ENCODE assay signal across 12 mouse cellular contexts in the genomic region with DNA sequence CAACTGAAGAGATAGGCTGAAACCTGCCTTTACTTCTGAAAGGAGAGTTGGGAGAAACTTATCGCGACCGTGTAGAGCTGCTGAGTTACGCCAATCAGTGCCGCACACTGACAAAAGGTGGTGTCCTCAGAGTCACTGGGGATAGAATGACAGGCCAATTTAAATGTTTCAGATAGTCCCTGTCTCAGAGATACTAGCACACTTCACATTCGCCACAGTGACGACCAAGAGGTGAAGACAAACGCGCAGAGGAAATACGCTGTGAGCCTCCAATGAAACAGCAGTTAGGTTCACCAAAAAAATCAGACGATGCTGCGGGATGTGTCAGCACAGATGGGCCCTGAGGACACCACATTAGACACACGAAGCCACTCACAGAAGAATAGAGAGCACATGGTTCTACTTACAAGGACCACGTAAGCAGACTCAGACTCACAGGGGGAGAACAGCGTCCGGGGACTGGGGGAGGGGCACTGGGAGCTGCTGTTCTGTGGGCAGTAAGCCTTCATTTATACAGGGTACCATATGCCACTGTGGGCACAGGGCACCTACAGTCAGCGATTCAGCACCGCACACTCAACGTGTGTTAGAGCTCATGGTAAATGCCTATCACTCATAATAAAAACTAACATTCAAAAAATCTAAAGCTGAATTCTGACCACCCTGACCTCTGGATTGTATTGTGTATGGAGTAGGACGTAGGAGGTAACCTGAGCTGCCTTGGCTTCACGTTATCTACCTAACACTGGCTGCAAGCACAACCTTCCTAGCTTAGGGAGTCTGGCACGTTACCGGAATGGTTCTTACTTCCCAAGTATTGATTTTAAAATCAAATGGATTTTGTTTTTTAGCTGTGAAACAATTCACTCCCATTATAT.
DNase-seq lines count a peak whose midpoint lies in the region; ATAC-seq lines count a peak whose summit lies in the region.
"Had no signal": no experiment of that assay in that cellular context is flagged by ENCODE, and none has a peak within 500 bp of the region (broad histone marks: within the 10 kb centered on the region; RNA-seq: fewer than 3 reads in every experiment).

No protein-coding gene starts in this region.

- intact Hi-C loops in heart, postnatal 36 days (cut with DNase I), result no loop called here

- 42% methylated on average over 23 of the region's 23 CpGs for WGBS in heart, embryonic 12.5 days
- 41% methylated on average over 23 of the region's 23 CpGs for WGBS in embryonic facial prominence, embryonic 11.5 days
- WGBS in hindbrain, embryonic 15.5 days, result 52% methylated on average over 23 of the region's 23 CpGs

- no peak overlapping the region for H3K4me3 ChIP-seq in heart, embryonic 12.5 days
- no peak overlapping the region for H3K4me3 ChIP-seq in embryonic facial prominence, embryonic 11.5 days (ENCODE audit: low read depth, low read length)
- no peak overlapping the region for H3K4me3 ChIP-seq in hindbrain, embryonic 15.5 days
- H3K4me3 ChIP-seq: lung, embryonic 15.5 days had no signal

- H3K4me2 ChIP-seq in heart, embryonic 12.5 days, result peak overlapping the region; percentile 58
- H3K4me2 ChIP-seq in embryonic facial prominence, embryonic 11.5 days (ENCODE audit: low read depth, low read length), result no peak overlapping the region
- peak overlapping the region; percentile 30; the same call in 1 of the 2 replicates for H3K4me2 ChIP-seq in hindbrain, embryonic 15.5 days
- H3K4me2 ChIP-seq: lung, embryonic 15.5 days had no signal

- H3K9ac ChIP-seq in heart, embryonic 12.5 days, result peak overlapping the region; percentile 37
- no peak overlapping the region for H3K9ac ChIP-seq in embryonic facial prominence, embryonic 11.5 days (replicated peaks; ENCODE audit: low read length)
- no peak overlapping the region for H3K9ac ChIP-seq in hindbrain, embryonic 15.5 days
- H3K9ac ChIP-seq: lung, embryonic 15.5 days had no signal

- H3K27me3 ChIP-seq in heart, embryonic 12.5 days (replicated peaks), result no peaks in the 10 kb centered on the region
- H3K27me3 ChIP-seq in embryonic facial prominence, embryonic 11.5 days (ENCODE audit: control insufficient read depth, insufficient read depth, low read length), result no peaks in the 10 kb centered on the region
- H3K27me3 ChIP-seq in hindbrain, embryonic 15.5 days, result no peaks in the 10 kb centered on the region
- H3K27me3 ChIP-seq: lung, embryonic 15.5 days had no signal

- ATAC-seq in heart, embryonic 12.5 days (ENCODE audit: insufficient number of reproducible peaks, low FRiP score), result 0 out of 2 replicates have a peak, but pooled peaks have one; percentile 19
- ATAC-seq in embryonic facial prominence, embryonic 11.5 days (replicated peaks; ENCODE audit: insufficient number of reproducible peaks, low FRiP score, low TSS enrichment, low read depth), result peak; percentile 62
- ATAC-seq in hindbrain, embryonic 15.5 days (ENCODE audit: low FRiP score, low read depth), result peak; percentile 71; the same call in 1 of the 2 replicates
- ATAC-seq: CD4-positive, CD25-positive, alpha-beta regulatory T cell, adult 4 months had no signal

- H3K36me3 ChIP-seq in heart, embryonic 12.5 days, result peaks cover 18% of the 10 kb centered on the region
- H3K36me3 ChIP-seq in embryonic facial prominence, embryonic 11.5 days (replicated peaks; ENCODE audit: control insufficient read depth, insufficient read depth, low read depth, low read length), result no peaks in the 10 kb centered on the region
- H3K36me3 ChIP-seq in hindbrain, embryonic 15.5 days, result no peaks in the 10 kb centered on the region

- no peaks in the 10 kb centered on the region for H3K9me3 ChIP-seq in heart, embryonic 12.5 days (replicated peaks)
- H3K9me3 ChIP-seq in embryonic facial prominence, embryonic 11.5 days (replicated peaks; ENCODE audit: control insufficient read depth, low read length), result no peaks in the 10 kb centered on the region
- no peaks in the 10 kb centered on the region for H3K9me3 ChIP-seq in hindbrain, embryonic 15.5 days
- H3K9me3 ChIP-seq: lung, embryonic 15.5 days had no signal

- H3K27ac ChIP-seq in heart, embryonic 12.5 days (ENCODE audit: poor library complexity, severe bottlenecking), result peak overlapping the region; percentile 13; the same call in 1 of the 2 replicates
- H3K27ac ChIP-seq in embryonic facial prominence, embryonic 11.5 days (replicated peaks; ENCODE audit: low read depth, low read length), result no peak overlapping the region
- H3K27ac ChIP-seq in hindbrain, embryonic 15.5 days (replicated peaks), result no peak overlapping the region
- H3K27ac ChIP-seq: lung, embryonic 15.5 days had no signal

- H3K4me1 ChIP-seq in heart, embryonic 12.5 days (replicated peaks), result peaks cover 55% of the 10 kb centered on the region
- H3K4me1 ChIP-seq in embryonic facial prominence, embryonic 11.5 days (ENCODE audit: control insufficient read depth, insufficient read depth, low read length), result peaks cover 2% of the 10 kb centered on the region; the same call in 1 of the 2 replicates
- H3K4me1 ChIP-seq in hindbrain, embryonic 15.5 days (replicated peaks), result peaks cover 10% of the 10 kb centered on the region; the same call in 1 of the 2 replicates
- H3K4me1 ChIP-seq: lung, embryonic 15.5 days had no signal

- no peak for DNase-seq in heart, postnatal 36 days
- peak; percentile 11 for DNase-seq in 3T3-L1 (ENCODE audit: low read depth, low spot score)
- DNase-seq in embryonic facial prominence, embryonic 11.5 days (ENCODE audit: low spot score), result peak; percentile 73
- DNase-seq in adrenal gland, adult (ENCODE audit: inconsistent age in 2 of 2, low spot score in 1 of 2), result no peak
- no peak for DNase-seq in cerebellum, adult 9-10 months
- no peak for DNase-seq in right cerebral cortex, postnatal 25 days
- DNase-seq: kidney, adult 9 months; thymus, postnatal 4 days had no signal

Comparison
In these comparisons a context has a peak if more than half of its experiments do, and no peak if none do; other contexts are left out.
1. ATAC-seq: peak in every context shown above with its lines; median percentile 71 in hindbrain, embryonic 15.5 days; 62 in embryonic facial prominence, embryonic 11.5 days; 19 in heart, embryonic 12.5 days.
2. DNase-seq: peak in 3T3-L1 (single experiment) and embryonic facial prominence, embryonic 11.5 days (single experiment); none in heart, postnatal 36 days (0 of 2), adrenal gland, adult (0 of 2), cerebellum, adult 9-10 months (single experiment) and right cerebral cortex, postnatal 25 days (single experiment).